Comparison of ENCODE assay signal across 29 mouse cellular contexts in the genomic region with DNA sequence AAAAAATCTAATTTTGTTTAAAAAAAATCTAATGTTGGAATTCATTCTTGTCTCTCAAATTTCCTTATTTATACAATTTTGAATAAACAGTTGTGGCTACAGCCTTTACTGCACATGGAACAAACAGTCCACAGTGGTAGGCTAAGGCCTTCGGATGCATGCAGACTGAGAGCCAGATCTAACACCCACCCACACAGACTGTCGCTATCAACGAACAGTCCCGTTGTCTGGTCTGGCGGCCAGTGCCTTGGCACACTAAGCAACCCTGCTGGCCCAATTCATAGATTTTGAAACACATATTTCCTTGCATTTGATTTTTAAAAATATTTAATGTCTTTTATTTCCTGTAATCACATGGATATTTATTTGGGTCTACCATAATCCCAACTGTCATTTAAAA. TPM values are rescaled to one million over a fixed set of nuclear protein-coding genes. Genes with fewer than 3 reads are reported as not detected.
DNase-seq lines count a peak whose midpoint lies in the region; ATAC-seq and TF ChIP-seq lines count a peak whose summit lies in the region.
"Had no signal": no experiment of that assay in that cellular context is flagged by ENCODE, and none has a peak within 500 bp of the region (broad histone marks: within the 10 kb centered on the region; RNA-seq: fewer than 3 reads in every experiment).

No protein-coding gene starts in this region.

- H3K4me3 ChIP-seq in lung, embryonic 15.5 days, result no peak overlapping the region
- no peak overlapping the region for H3K4me3 ChIP-seq in lung, postnatal 0 days (ENCODE audit: low read depth, low read length)
- H3K4me3 ChIP-seq: embryonic facial prominence, embryonic 10.5 days; embryonic facial prominence, embryonic 13.5 days; erythroblast, embryonic 14.5 days; forebrain, embryonic 12.5 days; forebrain, embryonic 15.5 days; heart, adult 2 months; hindbrain, embryonic 12.5 days; hindbrain, embryonic 15.5 days had no signal

- 61% methylated on average over 5 of the region's 5 CpGs for WGBS in lung, embryonic 15.5 days
- 74% methylated on average over 5 of the region's 5 CpGs for WGBS in lung, postnatal 0 days

- no peaks in the 10 kb centered on the region for H3K9me3 ChIP-seq in lung, embryonic 15.5 days
- no peaks in the 10 kb centered on the region for H3K9me3 ChIP-seq in lung, postnatal 0 days (ENCODE audit: low read length)
- H3K9me3 ChIP-seq: embryonic facial prominence, embryonic 10.5 days; embryonic facial prominence, embryonic 13.5 days; forebrain, embryonic 12.5 days; forebrain, embryonic 15.5 days; hindbrain, embryonic 12.5 days; hindbrain, embryonic 15.5 days had no signal

- peak; percentile 66; the same call in 1 of the 2 replicates for ATAC-seq in lung, embryonic 15.5 days (ENCODE audit: borderline replicate concordance, extremely low read depth, low FRiP score, low TSS enrichment)
- peak; percentile 77 for ATAC-seq in lung, postnatal 0 days
- ATAC-seq: CD4-positive, CD25-positive, alpha-beta regulatory T cell, adult 4 months; forebrain, embryonic 15.5 days had no signal

- H3K27me3 ChIP-seq in lung, embryonic 15.5 days, result no peaks in the 10 kb centered on the region
- H3K27me3 ChIP-seq in lung, postnatal 0 days (replicated peaks; ENCODE audit: insufficient read depth, low read length), result no peaks in the 10 kb centered on the region
- H3K27me3 ChIP-seq: embryonic facial prominence, embryonic 13.5 days; forebrain, embryonic 12.5 days; forebrain, embryonic 15.5 days; hindbrain, embryonic 12.5 days; hindbrain, embryonic 15.5 days had no signal

- no peak for TF ChIP-seq EP300 in lung, postnatal 0 days (IDR thresholded peaks at IDR 0.05)

- no peak overlapping the region for H3K27ac ChIP-seq in lung, embryonic 15.5 days
- H3K27ac ChIP-seq in lung, postnatal 0 days (ENCODE audit: low read length), result no peak overlapping the region
- H3K27ac ChIP-seq: embryonic facial prominence, embryonic 10.5 days; embryonic facial prominence, embryonic 13.5 days; forebrain, embryonic 12.5 days; forebrain, embryonic 15.5 days; heart, adult 2 months; hindbrain, embryonic 12.5 days; hindbrain, embryonic 15.5 days had no signal

- no peak overlapping the region for H3K4me2 ChIP-seq in lung, embryonic 15.5 days
- H3K4me2 ChIP-seq in lung, postnatal 0 days (replicated peaks; ENCODE audit: low read depth, low read length), result no peak overlapping the region
- H3K4me2 ChIP-seq: embryonic facial prominence, embryonic 13.5 days; forebrain, embryonic 12.5 days; forebrain, embryonic 15.5 days; heart, embryonic 11.5 days; hindbrain, embryonic 12.5 days; hindbrain, embryonic 15.5 days had no signal

- H3K9ac ChIP-seq in lung, embryonic 15.5 days, result no peak overlapping the region
- no peak overlapping the region for H3K9ac ChIP-seq in lung, postnatal 0 days (replicated peaks; ENCODE audit: low read depth)
- H3K9ac ChIP-seq: embryonic facial prominence, embryonic 13.5 days; forebrain, embryonic 12.5 days; forebrain, embryonic 15.5 days; hindbrain, embryonic 12.5 days; hindbrain, embryonic 15.5 days had no signal

- H3K36me3 ChIP-seq in lung, embryonic 15.5 days, result peaks cover 49% of the 10 kb centered on the region
- peaks cover 32% of the 10 kb centered on the region; the same call in 1 of the 2 replicates for H3K36me3 ChIP-seq in lung, postnatal 0 days (ENCODE audit: insufficient read depth, low read length)

- no peak for TF ChIP-seq CTCF in lung, postnatal 0 days (IDR thresholded peaks at IDR 0.05)

- no peak for DNase-seq in lung, adult 18-20 months
- peak; percentile 31 for DNase-seq in lung, postnatal 0 days (ENCODE audit: low spot score)
- peak; percentile 16 for DNase-seq in lung, postnatal 25 days (ENCODE audit: low spot score)
- DNase-seq in urinary bladder, postnatal 10 days (ENCODE audit: low spot score), result no peak
- no peak for DNase-seq in neural tube, embryonic 10.5 days (ENCODE audit: extremely low spot score, low spot score)
- DNase-seq in heart, adult 8-10 months (ENCODE audit: low spot score), result no peak
- DNase-seq: adrenal gland, adult 2 months; adrenal gland, postnatal 14 days; cerebellum, adult 11-12 months; cerebellum, adult 8-10 months; cerebellum, postnatal 10 days; cerebellum, postnatal 36 days; embryo, embryonic 11 days; gastrocnemius, postnatal 10 days; gastrocnemius, postnatal 36 days; heart, adult 2 months had no signal

- H3K4me1 ChIP-seq in lung, embryonic 15.5 days, result no peaks in the 10 kb centered on the region
- H3K4me1 ChIP-seq in lung, postnatal 0 days (ENCODE audit: insufficient read depth, low read depth, low read length), result no peaks in the 10 kb centered on the region
- H3K4me1 ChIP-seq: embryonic facial prominence, embryonic 10.5 days; embryonic facial prominence, embryonic 13.5 days; forebrain, embryonic 12.5 days; forebrain, embryonic 15.5 days; hindbrain, embryonic 12.5 days; hindbrain, embryonic 15.5 days had no signal

RNA-seq across cellular contexts. Expression of a gene that starts 45.0 kb away (rescaled TPM):
- 12.5 TPM in 2 replicates for polyA plus RNA-seq in lung, embryonic 15.5 days (2015; fragmentation: Nextera tagmentation; extraction: Ambion mirVana)
- 7.2 and 8.1 TPM in 2 replicates for polyA plus RNA-seq in lung, postnatal 0 days (2015; fragmentation: Nextera tagmentation; extraction: Ambion mirVana)
- total RNA-seq in heart, adult 8-10 months (2022), result 1 to 10 TPM; 7.6 to 9.2 (median 8.4) TPM

RNA-seq across cellular contexts. Expression of a gene that starts 46.5 kb away (rescaled TPM):
- 0.59 and 0.67 TPM in 2 replicates for polyA plus RNA-seq in lung, embryonic 15.5 days (2015; fragmentation: Nextera tagmentation; extraction: Ambion mirVana)
- polyA plus RNA-seq in lung, postnatal 0 days (2015; fragmentation: Nextera tagmentation; extraction: Ambion mirVana), result 1.3 and 1.9 TPM in 2 replicates
- 1 to 10 TPM in 3 of 4 experiments, under 1 TPM in 1; 0.76 to 1.8 (median 1.8) TPM for total RNA-seq in heart, adult 8-10 months (2022)
- total RNA-seq: granulocyte monocyte progenitor cell, adult 5-6 weeks; hematopoietic stem cell, adult 5-6 weeks; MEL had no signal
- polyA plus RNA-seq: CD4-positive, CD25-positive, alpha-beta regulatory T cell, adult 4 months; embryonic facial prominence, embryonic 10.5 days; erythroblast, embryonic 14.5 days had no signal

Comparison
In these comparisons a context has a peak if more than half of its experiments do, and no peak if none do; other contexts are left out.
1. DNase-seq: peak in lung, postnatal 0 days (single experiment) and lung, postnatal 25 days (single experiment); none in lung, adult 18-20 months (0 of 2), urinary bladder, postnatal 10 days (single experiment), neural tube, embryonic 10.5 days (single experiment) and heart, adult 8-10 months (single experiment).